ENCODE assay signal across 15 mouse cellular contexts in the genomic region with DNA sequence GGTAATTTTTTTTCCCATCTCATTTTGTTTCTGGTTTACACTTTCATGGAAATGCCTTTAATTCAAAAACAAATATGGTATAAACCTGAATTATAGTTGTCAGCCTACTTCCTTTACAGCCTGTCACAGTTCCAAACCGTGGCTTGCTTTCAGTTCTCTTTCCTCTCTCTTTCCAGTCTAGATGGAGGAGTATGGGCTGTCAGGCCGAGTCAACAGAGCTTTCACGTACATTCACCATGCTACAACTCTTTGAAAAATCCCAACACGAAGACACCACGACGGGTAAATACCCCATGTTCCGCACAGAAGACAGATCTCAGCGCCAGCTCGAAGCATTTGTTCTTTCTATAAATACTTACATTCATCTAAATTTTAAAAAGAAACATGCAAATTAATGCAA.
DNase-seq lines count a peak whose midpoint lies in the region; ATAC-seq lines count a peak whose summit lies in the region.
"Had no signal": no experiment of that assay in that cellular context is flagged by ENCODE, and none has a peak within 500 bp of the region (broad histone marks: within the 10 kb centered on the region; RNA-seq: fewer than 3 reads in every experiment).

No protein-coding gene starts in this region.

- ATAC-seq in forebrain, embryonic 16.5 days, result no peak
- ATAC-seq in forebrain, embryonic 15.5 days (replicated peaks), result no peak
- ATAC-seq in erythroblast, adult 5-6 weeks (replicated peaks; ENCODE audit: low FRiP score, poor library complexity, severe bottlenecking), result no peak
- ATAC-seq: midbrain, embryonic 15.5 days had no signal

- peaks cover 6% of the 10 kb centered on the region; the same call in 1 of the 2 replicates for H3K4me1 ChIP-seq in forebrain, embryonic 16.5 days (replicated peaks; ENCODE audit: control insufficient read depth, insufficient read depth, low read length)
- H3K4me1 ChIP-seq in forebrain, embryonic 15.5 days, result 0 out of 2 replicates have a peak, but pooled peaks cover 9% of the 10 kb centered on the region
- H3K4me1 ChIP-seq: heart, embryonic 12.5 days; limb, embryonic 10.5 days; midbrain, embryonic 15.5 days had no signal

- H3K4me2 ChIP-seq in forebrain, embryonic 16.5 days (ENCODE audit: low read length), result no peak overlapping the region
- H3K4me2 ChIP-seq in forebrain, embryonic 15.5 days (replicated peaks), result no peak overlapping the region
- H3K4me2 ChIP-seq: heart, embryonic 12.5 days; hindbrain, embryonic 14.5 days; midbrain, embryonic 15.5 days had no signal

- H3K4me3 ChIP-seq in forebrain, embryonic 16.5 days (replicated peaks; ENCODE audit: low read length), result no peak overlapping the region
- H3K4me3 ChIP-seq in forebrain, embryonic 15.5 days, result no peak overlapping the region
- H3K4me3 ChIP-seq: heart, embryonic 12.5 days; limb, embryonic 10.5 days; midbrain, embryonic 15.5 days had no signal

- WGBS in forebrain, embryonic 16.5 days, result 74% methylated on average over 9 of the region's 9 CpGs
- 75% methylated on average over 9 of the region's 9 CpGs for WGBS in forebrain, embryonic 15.5 days

- no peaks in the 10 kb centered on the region for H3K36me3 ChIP-seq in forebrain, embryonic 16.5 days (ENCODE audit: control insufficient read depth, insufficient read depth)
- H3K36me3 ChIP-seq in forebrain, embryonic 15.5 days, result no peaks in the 10 kb centered on the region
- H3K36me3 ChIP-seq: heart, embryonic 12.5 days; limb, embryonic 10.5 days; midbrain, embryonic 15.5 days had no signal

- H3K9me3 ChIP-seq in forebrain, embryonic 16.5 days (ENCODE audit: control insufficient read depth, low read length), result no peaks in the 10 kb centered on the region
- no peaks in the 10 kb centered on the region for H3K9me3 ChIP-seq in forebrain, embryonic 15.5 days
- H3K9me3 ChIP-seq: heart, embryonic 12.5 days; limb, embryonic 10.5 days; midbrain, embryonic 15.5 days had no signal

- H3K27me3 ChIP-seq in forebrain, embryonic 16.5 days (replicated peaks; ENCODE audit: control insufficient read depth, insufficient read depth, low read length), result no peaks in the 10 kb centered on the region
- no peaks in the 10 kb centered on the region for H3K27me3 ChIP-seq in forebrain, embryonic 15.5 days
- H3K27me3 ChIP-seq: heart, embryonic 12.5 days; midbrain, embryonic 15.5 days had no signal

- DNase-seq in layer of hippocampus, adult 18-20 months (ENCODE audit: low spot score in 2 of 2), result peak; percentile 45 to 68
- no peak for DNase-seq in layer of hippocampus, postnatal 25 days (ENCODE audit: extremely low spot score in 1 of 2, low spot score in 1 of 2)
- DNase-seq in layer of hippocampus, postnatal 36 days, result peak; percentile 23 to 25
- peak; percentile 26 for DNase-seq in right cerebral cortex, postnatal 25 days
- DNase-seq in heart, postnatal 36 days, result no peak
- DNase-seq: adrenal gland, adult 2 months; kidney, adult 9 months had no signal

- H3K9ac ChIP-seq in forebrain, embryonic 16.5 days (replicated peaks; ENCODE audit: low read depth, low read length), result no peak overlapping the region
- H3K9ac ChIP-seq in forebrain, embryonic 15.5 days (replicated peaks), result no peak overlapping the region
- H3K9ac ChIP-seq: heart, embryonic 12.5 days; hindbrain, embryonic 14.5 days; liver, embryonic 14.5 days; midbrain, embryonic 15.5 days had no signal

- intact Hi-C loops in heart, postnatal 36 days (cut with DNase I), result no loop called here

- 0 out of 2 replicates have a peak overlapping the region, but pooled peaks have one; percentile 27 for H3K27ac ChIP-seq in forebrain, embryonic 16.5 days (ENCODE audit: low read length)
- H3K27ac ChIP-seq in forebrain, embryonic 15.5 days (replicated peaks), result no peak overlapping the region; the same call in 1 of the 2 replicates
- H3K27ac ChIP-seq: hindbrain, embryonic 14.5 days; limb, embryonic 10.5 days; liver, embryonic 14.5 days; midbrain, embryonic 15.5 days had no signal

Comparison
In these comparisons a context has a peak if more than half of its experiments do, and no peak if none do; other contexts are left out.
1. DNase-seq: peak in layer of hippocampus, adult 18-20 months (2 of 2), layer of hippocampus, postnatal 36 days (2 of 2) and right cerebral cortex, postnatal 25 days (single experiment); none in layer of hippocampus, postnatal 25 days (0 of 2) and heart, postnatal 36 days (0 of 2).